Mouse (Mus musculus) neural tube, embryonic 12.5 days (tissue): ENCODE results near the gene Tspan9. TPM values are rescaled to one million over a fixed set of nuclear protein-coding genes. Genes with fewer than 3 reads are reported as not detected.
A peak's percentile ranks its signal among the peaks of the same experiment; 100 is the strongest.

ENCODE experiments used
- ATAC-seq: fragments of 200-750 bp; cut with Nextera tagmentation; 2 replicates; pipeline ENCODE4 v1.8.0; 2017; ENCODE audit warnings: low read depth, mild to moderate bottlenecking, moderate TSS enrichment, moderate library complexity; ENCODE audit not compliant: low FRiP score
- H3K27ac ChIP-seq: fragments of 300-500 bp; sonication (generic); 2 replicates; pipeline ENCODE4 v1.5.1; 2016
- H3K27me3 ChIP-seq: fragments of 300-500 bp; sonication (generic); replicated peaks from 2 replicates; pipeline ENCODE4 v1.6.1; 2016; ENCODE audit warnings: mild to moderate bottlenecking
- H3K36me3 ChIP-seq: fragments of 300-500 bp; sonication (generic); 2 replicates; pipeline ENCODE4 v1.6.1; 2016; ENCODE audit warnings: mild to moderate bottlenecking
- H3K4me1 ChIP-seq: fragments of 300-500 bp; sonication (generic); 2 replicates; pipeline ENCODE4 v1.6.1; 2016
- H3K4me2 ChIP-seq: fragments of 300-500 bp; sonication (generic); replicated peaks from 2 replicates; pipeline ENCODE4 v1.6.1; 2016; ENCODE audit warnings: mild to moderate bottlenecking
- H3K4me3 ChIP-seq: fragments of 300-500 bp; sonication (generic); 2 replicates; pipeline ENCODE4 v1.5.1; 2016
- H3K9ac ChIP-seq: fragments of 300-500 bp; sonication (generic); 2 replicates; pipeline ENCODE4 v1.6.1; 2016; ENCODE audit warnings: mild to moderate bottlenecking
- H3K9me3 ChIP-seq: fragments of 300-500 bp; sonication (generic); 2 replicates; pipeline ENCODE4 v1.6.1; 2016; ENCODE audit warnings: mild to moderate bottlenecking
- WGBS: fragments of 180-500 bp; shearing (Covaris S2); methylation state at CpG from one replicate; pipeline ENCODE4 v1.1.7; 2016; 5-methylcytosine and 5-hydroxymethylcytosine counted together
- polyA plus RNA-seq: library from polyadenylated mRNA; unstranded; fragments of >200 nt; fragmentation: Nextera tagmentation; extraction: Ambion mirVana; gene quantifications from 2 replicates; pipeline ENCODE4 v1.2.1, GENCODE M21; 2016

Gene Tspan9
- polyA plus RNA-seq, 1 experiment from 2014 or later: 58.4 TPM

DNA sequence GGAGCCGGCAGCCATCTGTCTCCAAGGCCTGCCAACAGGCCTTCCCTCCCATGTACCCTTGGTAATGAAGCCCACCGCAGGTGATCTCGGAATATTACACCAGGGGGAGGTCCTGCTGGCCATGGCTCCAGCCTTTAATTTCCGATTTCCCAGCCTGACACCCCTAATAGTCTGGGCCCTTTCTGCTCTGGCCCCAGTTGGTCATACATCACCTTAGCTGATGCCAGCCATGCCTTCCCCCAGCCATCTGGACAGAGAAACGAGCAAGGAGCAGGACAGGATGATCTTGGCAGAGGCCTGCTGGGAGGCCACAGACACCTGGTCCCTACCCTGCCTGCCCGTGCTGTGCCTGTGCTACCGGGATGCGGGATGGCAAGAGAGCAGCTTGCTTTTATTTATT is 62.1 kb downstream of the Tspan9 start:
- WGBS: 75% methylated on average over 8 of the region's 8 CpGs

DNA sequence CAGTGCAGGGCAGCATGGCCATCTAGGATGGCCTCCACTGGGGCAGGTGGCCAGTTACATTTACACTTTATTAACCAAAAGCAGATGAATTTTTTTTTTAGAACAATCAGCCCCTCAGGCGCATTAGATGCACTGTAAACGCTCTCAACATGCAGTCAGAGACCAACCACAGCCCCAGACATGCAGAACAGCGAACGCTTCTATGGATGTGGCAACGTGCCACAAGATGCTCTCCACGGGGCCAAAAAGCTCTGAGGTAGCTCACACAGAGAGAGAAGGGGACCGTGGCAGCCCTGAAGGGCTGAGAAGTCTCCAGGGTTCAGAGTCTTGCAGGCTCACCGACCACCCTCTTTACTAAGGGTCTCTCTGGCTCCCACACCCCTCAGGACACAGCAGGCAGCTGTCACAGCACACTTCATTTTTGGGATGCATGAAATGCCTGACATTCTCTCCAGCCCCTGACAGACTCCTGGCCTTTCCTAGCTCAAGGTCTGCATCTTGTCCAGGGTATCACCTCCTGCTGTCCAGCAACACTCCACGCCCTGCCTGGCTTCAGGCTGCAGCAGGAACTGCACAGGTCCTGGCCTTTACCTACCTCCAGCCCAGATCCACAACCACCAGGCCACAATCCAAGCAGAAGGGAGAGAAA is 63.7 kb downstream of the Tspan9 start:
- no peak for ATAC-seq
- peaks cover 15% of the 10 kb centered on the region for H3K4me1 ChIP-seq
- no peak overlapping the region for H3K4me2 ChIP-seq
- H3K36me3 ChIP-seq: no peaks in the 10 kb centered on the region
- no peak overlapping the region for H3K27ac ChIP-seq
- no peaks in the 10 kb centered on the region for H3K9me3 ChIP-seq
- WGBS: 86% methylated on average over 9 of the region's 9 CpGs
- H3K4me3 ChIP-seq: no peak overlapping the region
- H3K27me3 ChIP-seq: no peaks in the 10 kb centered on the region
- no peak overlapping the region for H3K9ac ChIP-seq

More for the DNA sequence above, 62.1 kb downstream of the Tspan9 start:
- Histone ChIP-seq H3K4me2 (no peak overlapping the region), H3K27me3 (no peaks in the 10 kb centered on the region), H3K36me3 (no peaks in the 10 kb centered on the region), H3K9me3 (no peaks in the 10 kb centered on the region), H3K27ac (no peak overlapping the region), H3K4me3 (no peak overlapping the region), H3K4me1 (peaks cover 21% of the 10 kb centered on the region), H3K9ac (no peak overlapping the region)
- no peak for ATAC-seq

DNA sequence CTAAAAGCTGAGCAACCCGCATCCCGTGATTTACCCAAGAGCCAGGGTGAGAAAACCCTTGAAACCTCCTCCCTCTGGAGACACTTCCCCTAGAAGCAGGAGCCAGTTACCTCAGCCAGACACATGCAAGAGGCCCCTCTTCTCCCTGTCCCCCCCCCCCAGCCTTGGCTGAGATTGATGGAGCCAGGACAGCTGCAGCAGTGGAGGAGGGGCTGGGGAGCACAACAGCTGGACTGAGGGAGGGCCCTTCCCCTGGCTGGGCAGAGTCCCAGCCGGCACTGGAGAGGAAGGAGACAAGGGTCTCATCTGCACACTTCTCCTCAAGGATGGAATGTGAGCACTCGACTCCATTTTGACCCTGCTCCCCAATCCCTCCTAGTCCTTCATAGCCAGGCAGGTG is 64.9 kb downstream of the Tspan9 start:
- Histone ChIP-seq H3K9ac (0 out of 2 replicates have a peak overlapping the region, but pooled peaks have one; percentile 13), H3K27me3 (no peaks in the 10 kb centered on the region), H3K4me2 (no peak overlapping the region), H3K4me3 (no peak overlapping the region), H3K4me1 (peaks cover 15% of the 10 kb centered on the region), H3K36me3 (no peaks in the 10 kb centered on the region), H3K27ac (no peak overlapping the region), H3K9me3 (no peaks in the 10 kb centered on the region)
- WGBS: 48% methylated on average over 4 of the region's 4 CpGs
- ATAC-seq: no peak

DNA sequence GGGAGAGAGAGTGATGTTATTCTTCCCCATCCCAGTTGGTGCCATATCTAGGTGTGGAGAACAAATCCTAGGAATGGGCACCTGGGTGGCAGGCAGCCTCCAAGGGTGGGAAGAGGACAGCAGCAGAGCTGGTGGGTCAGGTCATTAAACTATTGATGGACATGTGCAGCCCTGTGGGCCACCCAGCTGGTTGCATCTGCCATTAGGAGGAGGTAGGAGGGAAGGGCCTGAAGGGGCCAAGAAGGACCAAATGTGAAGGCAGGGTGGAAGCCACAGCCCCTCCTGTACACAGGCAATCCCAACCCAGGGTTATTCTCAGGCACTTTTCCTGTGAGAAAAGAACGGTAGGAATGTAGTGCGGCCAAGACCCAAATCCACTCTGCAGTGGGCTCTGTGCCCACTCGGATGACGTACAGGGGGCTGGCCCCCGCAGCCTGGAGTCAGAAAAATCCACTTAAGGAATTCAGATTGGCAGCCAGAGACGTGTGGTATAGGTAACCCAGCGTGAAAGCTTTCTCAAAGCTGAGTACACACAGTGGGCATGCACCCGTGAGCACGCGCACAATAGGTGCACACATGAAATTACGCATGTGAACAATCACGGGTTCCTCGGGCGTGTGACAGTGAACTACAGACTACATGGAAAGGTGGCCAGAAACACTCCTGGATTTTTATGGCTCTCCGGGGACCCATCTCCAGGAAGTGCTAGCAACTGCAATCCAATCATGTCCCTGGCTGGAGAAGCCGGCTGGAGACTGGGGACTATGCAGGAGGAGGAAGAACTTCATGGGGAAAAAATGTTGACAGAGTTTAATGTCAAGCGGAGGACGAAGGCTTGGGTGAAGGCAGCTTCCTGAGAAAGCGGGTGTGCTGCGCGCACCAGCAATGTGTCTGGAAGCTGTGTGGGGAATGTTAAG is 67.0 kb downstream of the Tspan9 start:
- no peaks in the 10 kb centered on the region for H3K9me3 ChIP-seq
- no peak overlapping the region for H3K4me3 ChIP-seq
- 79% methylated on average over 21 of the region's 21 CpGs for WGBS
- no peak overlapping the region for H3K9ac ChIP-seq
- H3K27ac ChIP-seq: no peak overlapping the region
- no peak overlapping the region for H3K4me2 ChIP-seq
- H3K27me3 ChIP-seq: no peaks in the 10 kb centered on the region
- no peaks in the 10 kb centered on the region for H3K36me3 ChIP-seq
- H3K4me1 ChIP-seq: peaks cover 15% of the 10 kb centered on the region
- ATAC-seq: no peak

DNA sequence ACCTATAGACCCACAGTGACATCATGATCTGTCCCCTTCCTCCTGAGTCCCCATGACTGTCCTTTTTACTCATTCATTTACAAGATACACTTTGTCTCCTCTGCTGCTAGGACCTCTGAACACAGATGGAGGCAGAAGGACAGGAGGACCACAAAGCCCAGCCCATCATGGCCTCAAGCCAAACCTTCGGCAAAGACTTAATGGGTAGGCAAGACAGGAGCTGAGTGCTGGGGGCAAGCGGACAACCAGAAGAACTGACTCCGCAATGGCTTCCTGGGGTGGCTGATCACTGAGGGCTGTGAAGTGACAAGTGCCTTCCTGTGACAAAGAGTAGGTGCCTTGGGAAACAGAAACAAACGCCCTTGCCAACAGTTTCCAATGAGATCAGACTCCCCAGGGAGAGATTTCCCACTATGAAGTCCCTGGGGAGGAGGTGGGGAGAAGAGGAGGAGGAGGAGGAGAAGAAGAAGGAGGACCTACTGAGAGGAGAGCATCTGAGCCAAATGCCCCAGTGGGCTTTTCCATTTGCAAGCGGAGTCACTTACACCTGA is 67.9 kb downstream of the Tspan9 start:
- no peak overlapping the region for H3K4me3 ChIP-seq
- no peaks in the 10 kb centered on the region for H3K36me3 ChIP-seq
- no peak overlapping the region for H3K9ac ChIP-seq
- no peak for ATAC-seq
- WGBS: 75% methylated on average over 5 of the region's 5 CpGs
- H3K4me1 ChIP-seq: peaks cover 15% of the 10 kb centered on the region
- H3K27ac ChIP-seq: no peak overlapping the region
- no peaks in the 10 kb centered on the region for H3K9me3 ChIP-seq
- no peak overlapping the region for H3K4me2 ChIP-seq
- no peaks in the 10 kb centered on the region for H3K27me3 ChIP-seq

DNA sequence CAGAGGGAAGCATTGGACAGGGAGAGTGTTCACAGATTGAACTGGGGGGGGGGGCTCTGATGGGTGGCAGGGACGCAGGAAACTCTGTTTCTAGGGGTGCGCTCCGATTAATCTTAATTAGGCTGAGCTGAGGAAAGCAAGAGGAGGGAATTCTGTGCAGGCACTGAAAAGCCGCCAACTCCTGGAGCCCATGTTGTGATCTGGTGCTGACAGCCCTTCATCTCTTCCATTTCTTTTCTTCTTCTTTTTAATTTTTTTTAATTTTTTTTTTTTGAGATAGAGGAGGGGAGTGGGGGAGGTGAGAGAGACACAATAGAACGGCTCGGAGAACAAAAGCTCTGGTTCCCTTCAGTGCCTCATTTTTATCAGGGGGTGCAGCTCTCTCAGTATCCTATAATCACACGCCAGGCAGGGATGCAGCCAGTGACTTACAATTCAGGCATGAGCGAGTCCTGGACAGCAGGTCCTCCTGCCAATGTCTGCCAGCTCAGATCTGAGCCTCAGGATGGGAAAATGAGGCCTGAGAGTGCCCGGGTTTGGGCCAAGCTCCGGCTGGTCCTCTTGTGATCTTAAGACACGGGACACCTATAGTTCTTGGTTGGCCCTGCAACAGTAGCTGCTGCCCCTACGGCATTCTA is 72.4 kb downstream of the Tspan9 start:
- H3K9me3 ChIP-seq: no peaks in the 10 kb centered on the region
- H3K9ac ChIP-seq: no peak overlapping the region
- no peak for ATAC-seq
- H3K27me3 ChIP-seq: no peaks in the 10 kb centered on the region
- 87% methylated on average over 12 of the region's 12 CpGs for WGBS
- no peak overlapping the region for H3K4me2 ChIP-seq
- H3K4me1 ChIP-seq: peaks cover 12% of the 10 kb centered on the region
- no peaks in the 10 kb centered on the region for H3K36me3 ChIP-seq
- no peak overlapping the region for H3K4me3 ChIP-seq
- no peak overlapping the region for H3K27ac ChIP-seq

DNA sequence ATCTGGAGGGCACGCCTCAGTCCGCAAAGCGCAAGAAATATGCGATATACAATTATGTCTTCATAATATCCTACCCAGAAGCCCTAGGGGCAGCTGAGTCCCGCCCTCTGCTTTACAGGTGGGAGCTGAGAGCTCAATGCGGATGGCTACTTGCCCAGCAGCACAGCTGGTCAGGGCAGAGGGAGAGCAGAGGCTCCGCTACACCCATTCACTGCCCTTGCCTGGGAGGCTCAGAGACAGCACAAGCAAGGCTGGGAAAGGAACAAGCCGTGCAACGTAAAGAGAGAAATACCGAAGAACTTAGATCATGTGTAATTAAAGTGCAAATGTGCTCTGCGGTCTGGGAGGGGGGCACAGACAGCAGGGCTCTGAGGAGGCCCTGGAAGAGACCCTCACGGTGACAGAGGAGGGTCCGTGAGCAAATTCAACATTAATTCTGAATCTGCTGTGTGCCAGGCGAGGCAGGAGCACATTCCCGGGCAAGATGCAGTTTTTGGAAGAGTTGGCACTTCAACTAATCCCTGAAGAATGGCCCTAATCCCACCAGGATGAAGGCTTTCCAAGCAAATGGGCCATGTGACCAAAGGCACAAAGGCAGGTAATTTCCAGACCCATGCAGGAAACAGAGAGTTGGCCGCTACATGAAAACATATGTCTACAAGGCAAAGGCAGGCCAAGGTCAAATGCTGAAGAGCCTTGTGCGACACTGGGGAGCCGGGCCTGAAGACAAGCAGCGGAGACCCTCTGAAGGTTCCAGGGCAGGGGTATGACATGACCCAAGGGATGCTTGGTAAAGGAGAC is 73.1 kb downstream of the Tspan9 start:
- H3K9me3 ChIP-seq: no peaks in the 10 kb centered on the region
- no peak for ATAC-seq
- 87% methylated on average over 19 of the region's 19 CpGs for WGBS
- no peak overlapping the region for H3K4me2 ChIP-seq
- peaks cover 20% of the 10 kb centered on the region for H3K4me1 ChIP-seq
- H3K27ac ChIP-seq: no peak overlapping the region
- H3K36me3 ChIP-seq: no peaks in the 10 kb centered on the region
- H3K9ac ChIP-seq: no peak overlapping the region
- H3K4me3 ChIP-seq: no peak overlapping the region
- H3K27me3 ChIP-seq: no peaks in the 10 kb centered on the region

DNA sequence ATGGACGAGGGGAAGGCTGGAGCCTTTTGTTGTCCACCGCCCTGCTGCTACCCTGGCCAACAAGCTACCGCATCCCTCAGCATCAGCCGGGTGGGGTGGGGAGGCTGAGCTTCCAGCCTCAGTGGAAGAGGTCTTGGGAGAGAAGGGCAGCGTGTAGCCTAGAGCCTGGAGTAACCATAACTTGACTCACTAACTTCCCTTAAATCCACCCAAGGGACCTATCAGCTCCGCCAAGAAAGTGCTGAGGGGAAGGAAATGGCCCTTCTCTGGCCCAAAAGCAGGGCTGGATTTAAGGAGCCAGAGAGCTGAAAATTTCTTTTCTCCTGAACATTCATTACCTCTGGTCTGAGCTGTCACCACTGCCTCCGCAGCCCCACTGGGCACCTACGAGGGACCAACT is 75.2 kb downstream of the Tspan9 start:
- no peak overlapping the region for H3K4me3 ChIP-seq
- ATAC-seq: no peak
- no peak overlapping the region for H3K27ac ChIP-seq
- H3K4me2 ChIP-seq: no peak overlapping the region
- H3K9me3 ChIP-seq: no peaks in the 10 kb centered on the region
- peaks cover 21% of the 10 kb centered on the region for H3K4me1 ChIP-seq
- no peaks in the 10 kb centered on the region for H3K27me3 ChIP-seq
- WGBS: 88% methylated on average over 8 of the region's 8 CpGs
- H3K9ac ChIP-seq: no peak overlapping the region
- no peaks in the 10 kb centered on the region for H3K36me3 ChIP-seq

DNA sequence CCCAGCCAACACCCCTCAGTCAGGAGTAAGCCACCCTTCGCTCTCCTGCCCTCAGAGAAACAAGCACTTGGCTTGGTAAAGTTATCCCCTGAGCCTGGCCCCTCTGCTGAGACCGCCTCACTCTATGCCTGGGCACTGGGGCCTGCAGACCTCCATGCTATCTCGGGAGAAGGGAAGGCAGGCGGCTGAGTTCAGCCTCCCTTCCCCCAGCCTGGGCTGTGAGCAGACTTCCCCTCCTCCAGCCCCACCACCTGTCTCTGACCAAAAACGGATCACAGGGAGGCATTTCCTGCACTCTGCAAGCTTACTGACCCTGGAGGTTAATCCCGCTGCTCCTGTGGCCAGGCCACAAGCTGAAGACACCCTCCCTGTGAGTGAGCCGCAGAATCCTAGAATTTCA is 77.4 kb downstream of the Tspan9 start:
- ATAC-seq: no peak
- H3K9ac ChIP-seq: no peak overlapping the region
- no peaks in the 10 kb centered on the region for H3K9me3 ChIP-seq
- H3K4me2 ChIP-seq: no peak overlapping the region
- peaks cover 21% of the 10 kb centered on the region for H3K4me1 ChIP-seq
- no peaks in the 10 kb centered on the region for H3K36me3 ChIP-seq
- 34% methylated on average over 7 of the region's 7 CpGs for WGBS
- no peaks in the 10 kb centered on the region for H3K27me3 ChIP-seq
- H3K27ac ChIP-seq: no peak overlapping the region
- no peak overlapping the region for H3K4me3 ChIP-seq

DNA sequence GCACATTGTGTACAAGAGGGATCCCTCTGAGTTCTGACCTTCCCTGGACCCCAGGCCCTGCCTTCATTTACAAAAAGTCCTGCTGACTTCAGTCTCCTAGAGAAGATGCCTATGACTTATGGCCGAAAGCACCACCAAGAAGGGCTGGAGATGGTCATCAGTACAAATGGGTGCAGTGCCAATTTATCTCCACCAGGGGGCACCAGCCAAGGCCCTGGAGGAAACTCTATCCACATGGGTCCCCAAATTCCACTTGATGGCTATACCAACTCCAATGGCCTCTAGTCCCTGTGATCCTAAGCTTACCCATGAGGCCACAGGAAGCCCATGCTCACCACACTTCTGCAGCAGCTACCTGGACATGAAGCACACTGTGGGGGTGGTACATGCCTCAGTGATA is 79.9 kb downstream of the Tspan9 start:
- no peak overlapping the region for H3K27ac ChIP-seq
- no peak overlapping the region for H3K4me3 ChIP-seq
- H3K9ac ChIP-seq: no peak overlapping the region
- no peak overlapping the region for H3K4me2 ChIP-seq
- peaks cover 27% of the 10 kb centered on the region for H3K4me1 ChIP-seq
- no peak for ATAC-seq
- no peaks in the 10 kb centered on the region for H3K9me3 ChIP-seq
- WGBS: 90% methylated on average over 1 of the region's 1 CpGs
- H3K36me3 ChIP-seq: no peaks in the 10 kb centered on the region
- H3K27me3 ChIP-seq: no peaks in the 10 kb centered on the region

DNA sequence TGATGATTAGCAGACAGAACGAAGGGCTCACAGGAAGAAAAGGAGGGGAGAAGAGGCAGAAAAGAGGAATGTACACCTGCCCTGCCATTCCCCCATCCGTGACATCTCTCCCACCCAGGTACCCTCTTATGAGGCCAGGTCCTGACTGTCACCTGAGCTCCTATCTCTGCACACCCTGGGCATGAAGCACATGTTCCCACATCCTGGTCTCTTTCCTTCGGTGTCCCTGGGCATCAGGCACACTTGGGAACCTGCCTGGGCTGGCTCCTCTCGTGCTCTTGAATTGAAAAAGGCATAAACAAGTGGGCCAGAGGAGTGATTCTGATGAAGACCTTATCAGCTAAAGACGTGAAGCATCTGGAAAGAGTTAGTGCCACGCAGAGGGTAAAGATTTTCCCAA is 80.6 kb downstream of the Tspan9 start:
- H3K4me2 ChIP-seq: no peak overlapping the region

More for the DNA sequence above, 80.6 kb downstream of the Tspan9 start:
- no peak overlapping the region for H3K27ac ChIP-seq
- H3K9ac ChIP-seq: no peak overlapping the region
- no peak for ATAC-seq
- H3K9me3 ChIP-seq: no peaks in the 10 kb centered on the region
- H3K4me3 ChIP-seq: no peak overlapping the region
- no peaks in the 10 kb centered on the region for H3K36me3 ChIP-seq
- 87% methylated on average over 6 of the region's 6 CpGs for WGBS
- H3K4me1 ChIP-seq: peaks cover 28% of the 10 kb centered on the region
- H3K27me3 ChIP-seq: no peaks in the 10 kb centered on the region
